ENCODE assay signal across 9 mouse cellular contexts in genomic region chr11:11962629-11962954, GRCm38 (mm10).
DNase-seq lines count a peak whose midpoint lies in the region; ATAC-seq and TF ChIP-seq lines count a peak whose summit lies in the region.
"Had no signal": no experiment of that assay in that cellular context is flagged by ENCODE, and none has a peak within 500 bp of the region (broad histone marks: within the 10 kb centered on the region; RNA-seq: fewer than 3 reads in every experiment).

No protein-coding gene starts in this region.

- H3K36me3 ChIP-seq in lung, embryonic 16.5 days (ENCODE audit: control insufficient read depth, insufficient read depth, low read length), result peaks cover 6% of the 10 kb centered on the region; the same call in 1 of the 2 replicates
- peaks cover 3% of the 10 kb centered on the region; the same call in 1 of the 2 replicates for H3K36me3 ChIP-seq in embryonic facial prominence, embryonic 15.5 days

- peak; percentile 90 for ATAC-seq in lung, embryonic 16.5 days (ENCODE audit: low read depth)
- peak; percentile 26; the same call in 1 of the 2 replicates for ATAC-seq in embryonic facial prominence, embryonic 15.5 days (ENCODE audit: insufficient number of reproducible peaks, low FRiP score, low TSS enrichment, low read depth)

- H3K4me1 ChIP-seq in lung, embryonic 16.5 days (replicated peaks; ENCODE audit: control insufficient read depth, insufficient read depth, low read length), result peaks cover 53% of the 10 kb centered on the region
- peaks cover 4% of the 10 kb centered on the region; the same call in 1 of the 2 replicates for H3K4me1 ChIP-seq in lung, adult 2 months (ENCODE audit: control insufficient read depth, insufficient read depth, low read length)
- H3K4me1 ChIP-seq in embryonic facial prominence, embryonic 15.5 days, result peaks cover 37% of the 10 kb centered on the region

- H3K4me2 ChIP-seq in lung, embryonic 16.5 days (ENCODE audit: low read depth, low read length), result no peak overlapping the region
- no peak overlapping the region for H3K4me2 ChIP-seq in embryonic facial prominence, embryonic 15.5 days (replicated peaks)

- no peaks in the 10 kb centered on the region for H3K27me3 ChIP-seq in lung, embryonic 16.5 days (ENCODE audit: control insufficient read depth, insufficient read depth, low read depth, low read length)
- no peaks in the 10 kb centered on the region for H3K27me3 ChIP-seq in embryonic facial prominence, embryonic 15.5 days

- DNase-seq in cerebellum, postnatal 10 days, result peak; percentile 26 to 29
- DNase-seq in cerebellum, adult 9-11 months, result no peak
- DNase-seq in lung, adult 2 months, result no peak
- DNase-seq in lung, postnatal 25 days (ENCODE audit: low spot score), result peak; percentile 29
- no peak for DNase-seq in left cerebral cortex, adult 11 months (ENCODE audit: low spot score)
- no peak for DNase-seq in thymus, postnatal 25 days
- DNase-seq: B cell, adult 2 months had no signal

- H3K9me3 ChIP-seq in lung, embryonic 16.5 days (ENCODE audit: control insufficient read depth, low read length), result no peaks in the 10 kb centered on the region
- no peaks in the 10 kb centered on the region for H3K9me3 ChIP-seq in embryonic facial prominence, embryonic 15.5 days (replicated peaks)

- H3K4me3 ChIP-seq in lung, embryonic 16.5 days (ENCODE audit: low read length), result no peak overlapping the region
- H3K4me3 ChIP-seq in lung, adult 2 months (replicated peaks; ENCODE audit: extremely low read depth, low read depth, low read length), result no peak overlapping the region
- no peak overlapping the region for H3K4me3 ChIP-seq in embryonic facial prominence, embryonic 15.5 days (replicated peaks)

- TF ChIP-seq CTCF in lung, adult 2 months (IDR thresholded peaks at IDR 0.05; ENCODE audit: insufficient read depth, low read length), result no peak

- TF ChIP-seq POLR2A in lung, adult 2 months (IDR thresholded peaks at IDR 0.05; ENCODE audit: borderline replicate concordance, extremely low read depth, low read depth, low read length), result no peak

- WGBS in lung, embryonic 16.5 days, result 13% methylated on average over 5 of the region's 5 CpGs
- WGBS in lung, adult 2 months, result 38% methylated on average over 5 of the region's 5 CpGs
- 12% methylated on average over 5 of the region's 5 CpGs for WGBS in embryonic facial prominence, embryonic 15.5 days

- peak overlapping the region; percentile 76 for H3K27ac ChIP-seq in lung, embryonic 16.5 days (ENCODE audit: low read length)
- H3K27ac ChIP-seq in embryonic facial prominence, embryonic 15.5 days (replicated peaks), result peak overlapping the region; percentile 82

- H3K9ac ChIP-seq in lung, embryonic 16.5 days (ENCODE audit: low read length), result no peak overlapping the region
- no peak overlapping the region for H3K9ac ChIP-seq in embryonic facial prominence, embryonic 15.5 days

Comparison
In these comparisons a context has a peak if more than half of its experiments do, and no peak if none do; other contexts are left out.
1. DNase-seq: peak in cerebellum, postnatal 10 days (2 of 2) and lung, postnatal 25 days (single experiment); none in cerebellum, adult 9-11 months (single experiment), lung, adult 2 months (single experiment), left cerebral cortex, adult 11 months (single experiment) and thymus, postnatal 25 days (single experiment).